Mouse (Mus musculus) myocyte (in vitro differentiated cells): Measurements from ENCODE around the gene Pdzd2. TPM values are rescaled to one million over a fixed set of nuclear protein-coding genes. Genes with fewer than 3 reads are reported as not detected.

Experiments used
- H3K27me3 ChIP-seq: one replicate; pipeline ENCODE4 v1.6.1; 2011; ENCODE audit not compliant: control insufficient read depth, insufficient read depth, insufficient read length
- H3K36me3 ChIP-seq: one replicate; pipeline ENCODE4 v1.6.1; 2011; ENCODE audit not compliant: control insufficient read depth, insufficient read depth
- H3K4me2 ChIP-seq: one replicate; pipeline ENCODE4 v1.6.1; 2011; ENCODE audit warnings: low read depth, control low read depth
- H3K4me3 ChIP-seq: one replicate; pipeline ENCODE4 v1.5.1; 2011; ENCODE audit warnings: mild to moderate bottlenecking, control low read depth, moderate library complexity
- H3K79me2 ChIP-seq: one replicate; pipeline ENCODE4 v1.6.1; 2011; ENCODE audit not compliant: control insufficient read depth, insufficient read depth
- H3ac ChIP-seq: one replicate; pipeline ENCODE4 v1.6.1; 2011; ENCODE audit not compliant: control insufficient read depth, insufficient read length
- CEBPB ChIP-seq: IDR thresholded peaks from 2 replicates; pipeline ENCODE4 v1.6.1; 2011; ENCODE audit warnings: mild to moderate bottlenecking, moderate library complexity; ENCODE audit not compliant: poor library complexity, insufficient read depth, severe bottlenecking
- E2F4 ChIP-seq: IDR thresholded peaks from one replicate; pipeline ENCODE4 v1.6.1; 2011; ENCODE audit warnings: mild to moderate bottlenecking, control low read depth, moderate library complexity; ENCODE audit not compliant: insufficient read depth
- MAX ChIP-seq: IDR thresholded peaks from one replicate; pipeline ENCODE4 v1.6.1; 2011; ENCODE audit warnings: low read depth, mild to moderate bottlenecking, control low read depth
- MYOD1 ChIP-seq, 3 experiments: IDR thresholded peaks; one replicate each; pipeline ENCODE4 v1.6.1; 2011; ENCODE audit warnings: control low read depth in 2 of 3, low read depth in 2 of 3, mild to moderate bottlenecking in 2 of 3, moderate library complexity in 1 of 3; ENCODE audit not compliant: insufficient read length in 2 of 3, control insufficient read depth in 1 of 3
- MYOG ChIP-seq, 3 experiments: IDR thresholded peaks; one replicate each; pipeline ENCODE4 v1.6.1; 2011; ENCODE audit warnings: control low read depth in 2 of 3, low read depth in 2 of 3, mild to moderate bottlenecking in 2 of 3; ENCODE audit not compliant: insufficient read length in 2 of 3, control insufficient read depth in 1 of 3, insufficient read depth in 1 of 3
- POLR2A ChIP-seq: IDR thresholded peaks from one replicate; pipeline ENCODE4 v1.6.1; 2011; ENCODE audit warnings: low read depth, mild to moderate bottlenecking, control low read depth, moderate library complexity; ENCODE audit not compliant: insufficient read length
- POLR2AphosphoS2 ChIP-seq: IDR thresholded peaks from one replicate; pipeline ENCODE4 v1.6.1; 2011; ENCODE audit warnings: low read depth, control low read depth; ENCODE audit not compliant: insufficient read length
- REST ChIP-seq: IDR thresholded peaks from one replicate; pipeline ENCODE4 v1.6.1; 2011; ENCODE audit warnings: mild to moderate bottlenecking, control low read depth, moderate library complexity; ENCODE audit not compliant: insufficient read depth, insufficient read length
- SRF ChIP-seq: IDR thresholded peaks from one replicate; pipeline ENCODE4 v1.6.1; 2011; ENCODE audit warnings: low read depth; ENCODE audit not compliant: control insufficient read depth, insufficient read length
- TCF12 ChIP-seq: IDR thresholded peaks from one replicate; pipeline ENCODE4 v1.6.1; 2011; ENCODE audit warnings: mild to moderate bottlenecking, control low read depth; ENCODE audit not compliant: poor library complexity, insufficient read depth, severe bottlenecking
- TCF3 ChIP-seq: IDR thresholded peaks from one replicate; pipeline ENCODE4 v1.6.1; 2011; ENCODE audit warnings: low read depth, control low read depth; ENCODE audit not compliant: insufficient read length
- USF1 ChIP-seq: IDR thresholded peaks from one replicate; pipeline ENCODE4 v1.6.1; 2011; ENCODE audit warnings: low read depth, mild to moderate bottlenecking, control low read depth, moderate library complexity
- polyA plus RNA-seq: library from polyadenylated mRNA; unstranded; fragments of >200 nt; fragmentation: generic; extraction: Trizol; gene quantifications from one replicate; pipeline ENCODE4 v1.2.1, GENCODE M21; 2012; ENCODE audit warnings: missing spikeins

The Pdzd2 gene
- polyA plus RNA-seq, 1 experiment = 0.01 TPM

- H3ac ChIP-seq = no peak overlapping the region
- peaks cover 4% of the 10 kb centered on the region for H3K27me3 ChIP-seq
- H3K79me2 ChIP-seq = no peaks in the 10 kb centered on the region
- peak; percentile 63 for TF ChIP-seq TCF3
- no peak for TF ChIP-seq REST
- TF ChIP-seq TCF12 = peak; percentile 50
- TF ChIP-seq MYOG (IDR thresholded peaks at IDR 0.05; ENCODE audit: control insufficient read depth in 1 of 3, insufficient read depth in 1 of 3, insufficient read length in 2 of 3, low read depth in 2 of 3) = peak in 2 of 3 experiments; percentile 60 to 77
- TF ChIP-seq MYOD1 (IDR thresholded peaks at IDR 0.05; ENCODE audit: control insufficient read depth in 1 of 3, insufficient read length in 2 of 3, low read depth in 2 of 3) = peak in 2 of 3 experiments; percentile 29 to 71
- no peaks in the 10 kb centered on the region for H3K36me3 ChIP-seq
- no peak overlapping the region for H3K4me3 ChIP-seq
- H3K4me2 ChIP-seq = no peak overlapping the region
Observed at GRCm38 (mm10) chr15:12749549-12750301, 10.0 kb upstream of the Pdzd2 start.

- Histone ChIP-seq H3K4me2 (no peak overlapping the region), H3K79me2 (no peaks in the 10 kb centered on the region), H3K36me3 (no peaks in the 10 kb centered on the region), H3K27me3 (peaks cover 24% of the 10 kb centered on the region), H3K4me3 (no peak overlapping the region), H3ac (no peak overlapping the region)
- TF ChIP-seq MYOD1 (IDR thresholded peaks at IDR 0.05; ENCODE audit: control insufficient read depth in 1 of 3, insufficient read length in 2 of 3, low read depth in 2 of 3) = no peak
- no peak for TF ChIP-seq MAX
- no peak for TF ChIP-seq POLR2AphosphoS2
- no peak for TF ChIP-seq E2F4
- TF ChIP-seq TCF12 = no peak
- no peak for TF ChIP-seq REST
- TF ChIP-seq POLR2A = no peak
- TF ChIP-seq SRF = no peak
- no peak for TF ChIP-seq TCF3
- TF ChIP-seq CEBPB = no peak
- TF ChIP-seq USF1 = no peak
- no peak for TF ChIP-seq MYOG (IDR thresholded peaks at IDR 0.05; ENCODE audit: control insufficient read depth in 1 of 3, insufficient read depth in 1 of 3, insufficient read length in 2 of 3, low read depth in 2 of 3)
Observed at GRCm38 (mm10) chr15:12742117-12742906, 2.6 kb upstream of the Pdzd2 start.

- Histone ChIP-seq H3K27me3 (peaks cover 26% of the 10 kb centered on the region), H3K4me3 (no peak overlapping the region), H3K79me2 (no peaks in the 10 kb centered on the region), H3K36me3 (no peaks in the 10 kb centered on the region), H3ac (no peak overlapping the region), H3K4me2 (no peak overlapping the region)
- TF ChIP-seq USF1 = no peak
- no peak for TF ChIP-seq CEBPB
- TF ChIP-seq MYOD1 (IDR thresholded peaks at IDR 0.05; ENCODE audit: control insufficient read depth in 1 of 3, insufficient read length in 2 of 3, low read depth in 2 of 3) = no peak
- TF ChIP-seq MAX = no peak
Observed at GRCm38 (mm10) chr15:12738301-12739093, 1.2 kb downstream of the Pdzd2 start.

- H3K36me3 ChIP-seq = no peaks in the 10 kb centered on the region
- TF ChIP-seq POLR2A = no peak
- no peak for TF ChIP-seq TCF12
- no peak for TF ChIP-seq MYOG (IDR thresholded peaks at IDR 0.05; ENCODE audit: control insufficient read depth in 1 of 3, insufficient read depth in 1 of 3, insufficient read length in 2 of 3, low read depth in 2 of 3)
- TF ChIP-seq POLR2AphosphoS2 = no peak
- TF ChIP-seq MYOD1 (IDR thresholded peaks at IDR 0.05; ENCODE audit: control insufficient read depth in 1 of 3, insufficient read length in 2 of 3, low read depth in 2 of 3) = no peak
- TF ChIP-seq TCF3 = no peak
- TF ChIP-seq MAX = no peak
- no peak for TF ChIP-seq E2F4
- TF ChIP-seq SRF = no peak
- no peak for TF ChIP-seq REST
- no peak for TF ChIP-seq CEBPB
- no peak overlapping the region for H3ac ChIP-seq
- peaks cover 26% of the 10 kb centered on the region for H3K27me3 ChIP-seq
- H3K4me3 ChIP-seq = no peak overlapping the region
- no peaks in the 10 kb centered on the region for H3K79me2 ChIP-seq
- no peak overlapping the region for H3K4me2 ChIP-seq
Observed at GRCm38 (mm10) chr15:12735208-12735607, 4.5 kb downstream of the Pdzd2 start.
